Mouse (Mus musculus): ENCODE measurements around the gene Sez6.
A peak's percentile ranks its signal among the peaks of the same experiment; 100 is the strongest.

Sez6 gene

GRCm38 (mm10) chr11:77981609-77982440 lies 51.2 kb downstream of the Sez6 start:
- DNase-seq = peak; percentile 93

- peak; percentile 100 for DNase-seq
Measured at GRCm38 (mm10) chr11:77982441-77982905, 51.9 kb downstream of the Sez6 start, which contains the start of gene Phf12. Phf12 (plus strand) TSS chr11:77982754.

DNA sequence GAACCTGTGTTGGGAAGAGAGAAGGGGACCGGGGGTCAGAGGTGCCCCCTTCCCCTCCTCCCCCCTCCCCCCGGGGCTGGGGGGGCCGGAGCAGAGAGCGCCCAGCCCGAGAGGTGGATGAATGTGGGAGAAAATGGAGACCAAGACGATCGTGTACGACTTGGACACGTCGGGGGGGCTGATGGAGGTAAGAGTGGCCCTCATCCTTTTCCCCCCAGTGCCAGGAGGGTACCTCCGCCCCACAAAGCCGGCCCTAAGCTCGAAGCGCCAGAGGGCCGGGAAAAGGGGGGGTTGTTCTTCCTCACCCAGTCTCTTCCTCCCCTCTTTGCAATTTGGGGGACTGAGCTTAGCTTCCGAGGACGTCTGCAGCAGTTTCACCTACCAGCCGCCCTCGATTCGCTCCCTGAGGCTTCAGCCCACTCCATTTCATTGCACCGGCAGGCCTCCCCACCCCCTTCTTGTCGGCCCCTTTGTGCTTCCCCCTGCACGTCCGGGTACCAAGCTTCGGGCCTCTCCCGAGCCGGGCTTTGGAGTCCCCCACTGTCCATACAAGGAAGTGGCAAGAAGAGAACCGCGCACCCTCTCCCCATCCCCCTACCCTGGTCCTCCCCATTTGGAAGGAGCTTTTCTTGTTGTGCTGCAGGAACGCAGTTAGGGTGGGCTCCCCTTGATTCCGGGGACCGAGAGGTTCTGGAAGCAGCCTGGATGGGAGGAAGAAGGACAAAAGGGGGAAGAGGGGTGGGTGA lies 52.8 kb downstream of the Sez6 start:
- DNase-seq = peak; percentile 69

DNA sequence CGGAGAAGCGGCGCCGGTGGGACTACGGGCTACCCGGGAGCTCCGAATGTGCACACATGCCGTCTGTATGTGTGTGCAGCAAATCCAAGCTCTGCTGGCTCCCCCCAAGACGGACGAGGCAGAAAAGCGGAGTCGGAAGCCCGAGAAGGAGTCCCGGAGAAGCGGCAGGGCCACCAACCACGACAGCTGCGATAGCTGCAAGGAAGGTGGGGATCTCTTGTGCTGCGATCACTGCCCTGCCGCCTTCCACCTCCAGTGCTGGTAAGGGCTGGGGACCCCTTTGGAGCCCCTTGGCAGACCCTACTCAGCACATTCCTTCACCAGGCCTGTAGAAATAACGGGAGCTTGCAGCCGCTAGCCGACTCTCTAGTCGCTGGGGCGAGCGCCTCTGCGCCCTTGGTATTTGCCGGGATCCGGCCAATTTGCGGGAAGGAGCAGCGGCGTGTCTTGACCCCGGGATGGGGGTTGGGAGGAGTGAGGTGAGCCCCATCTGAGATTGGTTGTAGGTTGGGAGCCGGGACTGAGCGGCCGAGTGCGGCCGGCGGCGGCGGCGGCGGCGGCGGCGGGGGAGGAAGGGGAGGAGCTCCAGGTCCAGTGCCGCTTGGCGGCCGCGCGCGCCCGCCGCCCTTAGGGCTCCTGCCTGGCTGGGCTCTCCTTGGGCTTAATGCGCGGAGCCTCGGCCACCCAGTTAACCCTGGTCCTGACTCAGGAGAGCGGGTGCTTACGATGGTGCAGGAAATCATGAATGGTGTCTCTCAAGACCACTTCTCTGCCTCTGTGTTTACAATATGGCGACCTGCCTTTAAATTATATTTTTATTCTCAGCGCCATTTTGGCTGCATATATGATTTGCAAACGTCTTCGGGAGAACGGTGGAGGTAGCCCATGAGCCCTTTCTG lies 53.6 kb downstream of the Sez6 start:
- peak; percentile 67 for DNase-seq

- DNase-seq = no peak
Measured at GRCm38 (mm10) chr11:77984836-77985231, 54.2 kb downstream of the Sez6 start.

DNA sequence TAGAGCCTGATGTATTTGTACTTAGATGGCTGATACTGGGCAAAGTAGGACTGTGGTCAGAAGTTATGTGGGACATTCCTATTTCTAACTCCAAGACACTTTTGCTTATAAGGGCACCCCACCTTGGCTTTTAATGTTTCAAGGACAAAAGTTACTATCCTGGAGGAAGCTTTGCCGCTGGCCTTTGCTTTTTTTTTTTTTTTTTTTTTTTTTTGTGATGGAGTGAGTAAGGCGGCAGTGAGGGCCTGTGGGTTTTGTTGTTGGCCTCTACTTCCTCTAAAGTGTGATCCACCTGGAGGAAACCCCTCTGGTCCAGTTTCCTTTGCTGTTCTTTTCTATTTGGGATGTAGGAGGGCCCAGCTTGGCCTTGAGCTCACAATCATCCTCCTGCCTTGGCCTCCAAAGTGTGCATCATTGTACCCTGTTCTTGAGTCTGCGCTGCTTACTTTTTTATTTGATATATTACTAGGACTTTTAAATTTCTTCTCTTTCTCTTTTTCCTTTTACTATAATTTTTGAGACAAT lies 55.0 kb downstream of the Sez6 start:
- DNase-seq = no peak

GRCm38 (mm10) chr11:77989071-77989690 lies 58.6 kb downstream of the Sez6 start:
- no peak for DNase-seq

- no peak for DNase-seq
Measured at GRCm38 (mm10) chr11:77995556-77995955, 65.0 kb downstream of the Sez6 start.

GRCm38 (mm10) chr11:78006446-78006845 lies 75.8 kb downstream of the Sez6 start:
- DNase-seq = no peak

- DNase-seq = peak; percentile 61
Measured at GRCm38 (mm10) chr11:78019676-78020075, 89.1 kb downstream of the Sez6 start.

DNA sequence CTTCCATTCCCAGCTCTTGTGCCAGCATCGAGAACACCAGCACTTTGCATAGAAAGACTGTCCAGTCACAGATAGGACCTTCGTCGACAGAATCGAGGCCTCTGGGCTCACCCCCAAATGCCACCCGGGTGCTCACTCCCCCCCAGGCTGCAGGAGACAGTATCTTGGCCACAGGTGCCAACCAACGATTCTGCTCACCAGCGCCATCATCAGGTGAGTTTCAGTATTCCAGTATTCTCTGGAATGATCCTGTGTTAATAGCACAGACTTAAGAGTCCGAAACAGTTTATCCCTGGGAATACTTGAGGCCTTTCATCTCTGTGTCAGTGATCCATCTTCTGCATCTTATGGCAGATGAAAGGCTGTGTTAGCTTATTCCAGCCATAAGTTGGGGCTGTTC lies 93.0 kb downstream of the Sez6 start:
- DNase-seq = no peak

All from cerebellum, adult 11 months (tissue).